8 mouse cellular contexts compared by ENCODE assay signal in the genomic region with DNA sequence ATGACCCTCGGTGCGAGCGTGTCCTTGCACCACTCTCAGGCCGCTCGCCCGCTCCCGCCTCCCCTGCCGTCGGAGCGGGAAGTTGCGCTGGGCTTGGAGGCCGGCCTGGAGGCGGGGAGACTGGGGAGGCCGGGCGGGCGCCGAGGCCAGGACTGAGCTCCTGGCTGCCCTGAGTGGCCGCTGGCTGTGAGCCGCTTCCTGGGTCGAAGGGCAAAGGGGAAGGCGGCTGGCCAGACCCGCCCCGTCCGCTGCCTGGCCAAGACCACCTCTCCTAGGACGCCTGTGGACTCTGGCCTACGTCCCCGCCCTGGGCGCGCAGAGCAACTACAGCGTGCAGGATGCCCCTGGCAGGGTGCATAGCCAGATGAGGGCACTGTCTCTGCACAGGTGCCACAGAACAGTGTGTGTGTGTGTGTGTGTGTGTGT. TPM values are rescaled to one million over a fixed set of nuclear protein-coding genes. Genes with fewer than 3 reads are reported as not detected.
DNase-seq lines count a peak whose midpoint lies in the region; ATAC-seq lines count a peak whose summit lies in the region.

No protein-coding gene starts in this region.

- peak overlapping the region; percentile 43 for H3K4me3 ChIP-seq in erythroblast, embryonic 14.5 days (replicated peaks)
- H3K4me3 ChIP-seq in embryonic facial prominence, embryonic 15.5 days (replicated peaks) = peak overlapping the region; percentile 66
- H3K4me3 ChIP-seq in heart, embryonic 10.5 days = peak overlapping the region; percentile 98
- peak overlapping the region; percentile 88 for H3K4me3 ChIP-seq in kidney, embryonic 15.5 days (replicated peaks)
- H3K4me3 ChIP-seq in limb, embryonic 13.5 days = peak overlapping the region; percentile 85
- H3K4me3 ChIP-seq in midbrain, embryonic 14.5 days (replicated peaks; ENCODE audit: low read depth, low read length) = peak overlapping the region; percentile 58

- WGBS in embryonic facial prominence, embryonic 15.5 days = 2% methylated on average over 30 of the region's 30 CpGs
- WGBS in heart, embryonic 10.5 days = under 1% methylated on average over 28 of the region's 30 CpGs
- 2% methylated on average over 30 of the region's 30 CpGs for WGBS in kidney, embryonic 15.5 days
- under 1% methylated on average over 28 of the region's 30 CpGs for WGBS in limb, embryonic 13.5 days
- WGBS in midbrain, embryonic 14.5 days = 2% methylated on average over 30 of the region's 30 CpGs

- no peaks in the 10 kb centered on the region for H3K4me1 ChIP-seq in erythroblast, embryonic 14.5 days (ENCODE audit: control insufficient read depth)
- peaks cover 68% of the 10 kb centered on the region for H3K4me1 ChIP-seq in embryonic facial prominence, embryonic 15.5 days
- peaks cover 77% of the 10 kb centered on the region for H3K4me1 ChIP-seq in heart, embryonic 10.5 days
- peaks cover 73% of the 10 kb centered on the region for H3K4me1 ChIP-seq in kidney, embryonic 15.5 days
- H3K4me1 ChIP-seq in limb, embryonic 13.5 days = peaks cover 60% of the 10 kb centered on the region
- peaks cover 23% of the 10 kb centered on the region for H3K4me1 ChIP-seq in midbrain, embryonic 14.5 days (ENCODE audit: control insufficient read depth, insufficient read depth, low read length)

- H3K27ac ChIP-seq in embryonic facial prominence, embryonic 15.5 days (replicated peaks) = peak overlapping the region; percentile 73
- H3K27ac ChIP-seq in heart, embryonic 10.5 days = peak overlapping the region; percentile 97
- H3K27ac ChIP-seq in kidney, embryonic 15.5 days = peak overlapping the region; percentile 98
- H3K27ac ChIP-seq in limb, embryonic 13.5 days = peak overlapping the region; percentile 58; the same call in 1 of the 2 replicates
- peak overlapping the region; percentile 73; the same call in 1 of the 2 replicates for H3K27ac ChIP-seq in midbrain, embryonic 14.5 days (replicated peaks; ENCODE audit: low read depth, low read length)

- ATAC-seq in erythroblast, adult 5-6 weeks (replicated peaks; ENCODE audit: low FRiP score, poor library complexity, severe bottlenecking) = no peak
- ATAC-seq in embryonic facial prominence, embryonic 15.5 days (ENCODE audit: insufficient number of reproducible peaks, low FRiP score, low TSS enrichment, low read depth) = peak; percentile 61
- ATAC-seq in kidney, embryonic 15.5 days (replicated peaks; ENCODE audit: low FRiP score) = peak; percentile 83
- ATAC-seq in limb, embryonic 13.5 days (ENCODE audit: low FRiP score, low read depth) = peak; percentile 53
- peak; percentile 46 for ATAC-seq in midbrain, embryonic 14.5 days (ENCODE audit: low FRiP score, low TSS enrichment)

- H3K36me3 ChIP-seq in erythroblast, embryonic 14.5 days (ENCODE audit: control insufficient read depth) = no peaks in the 10 kb centered on the region
- H3K36me3 ChIP-seq in embryonic facial prominence, embryonic 15.5 days = no peaks in the 10 kb centered on the region
- no peaks in the 10 kb centered on the region for H3K36me3 ChIP-seq in heart, embryonic 10.5 days
- H3K36me3 ChIP-seq in kidney, embryonic 15.5 days = no peaks in the 10 kb centered on the region
- H3K36me3 ChIP-seq in limb, embryonic 13.5 days = no peaks in the 10 kb centered on the region
- H3K36me3 ChIP-seq in midbrain, embryonic 14.5 days (ENCODE audit: control insufficient read depth, insufficient read depth, low read length) = no peaks in the 10 kb centered on the region

- peak; percentile 90 for DNase-seq in heart, embryonic 10.5 days (ENCODE audit: low spot score)
- DNase-seq in midbrain, embryonic 14.5 days = peak; percentile 65
- DNase-seq in spleen, postnatal 10 days (ENCODE audit: low spot score in 2 of 2) = peak; percentile 9 to 49

- H3K27me3 ChIP-seq in erythroblast, embryonic 14.5 days (ENCODE audit: control insufficient read depth) = peaks cover 48% of the 10 kb centered on the region
- peaks cover 9% of the 10 kb centered on the region; the same call in 1 of the 2 replicates for H3K27me3 ChIP-seq in embryonic facial prominence, embryonic 15.5 days
- H3K27me3 ChIP-seq in heart, embryonic 10.5 days (ENCODE audit: insufficient read depth, poor library complexity, severe bottlenecking) = peaks cover 7% of the 10 kb centered on the region
- 0 out of 2 replicates have a peak, but pooled peaks cover 6% of the 10 kb centered on the region for H3K27me3 ChIP-seq in kidney, embryonic 15.5 days
- H3K27me3 ChIP-seq in limb, embryonic 13.5 days = no peaks in the 10 kb centered on the region
- H3K27me3 ChIP-seq in midbrain, embryonic 14.5 days (ENCODE audit: control insufficient read depth, insufficient read depth, low read length) = no peaks in the 10 kb centered on the region

- no peaks in the 10 kb centered on the region for H3K9me3 ChIP-seq in erythroblast, embryonic 14.5 days (ENCODE audit: control insufficient read depth, low read length)
- H3K9me3 ChIP-seq in embryonic facial prominence, embryonic 15.5 days (replicated peaks) = no peaks in the 10 kb centered on the region
- H3K9me3 ChIP-seq in heart, embryonic 10.5 days = no peaks in the 10 kb centered on the region
- no peaks in the 10 kb centered on the region for H3K9me3 ChIP-seq in kidney, embryonic 15.5 days (replicated peaks)
- no peaks in the 10 kb centered on the region for H3K9me3 ChIP-seq in limb, embryonic 13.5 days
- H3K9me3 ChIP-seq in midbrain, embryonic 14.5 days (ENCODE audit: control insufficient read depth, low read length) = no peaks in the 10 kb centered on the region

- H3K4me2 ChIP-seq in embryonic facial prominence, embryonic 15.5 days (replicated peaks) = peak overlapping the region; percentile 88
- H3K4me2 ChIP-seq in kidney, embryonic 15.5 days = peak overlapping the region; percentile 81
- H3K4me2 ChIP-seq in limb, embryonic 13.5 days (replicated peaks) = peak overlapping the region; percentile 86
- H3K4me2 ChIP-seq in midbrain, embryonic 14.5 days (ENCODE audit: low read length) = peak overlapping the region; percentile 89

- peak overlapping the region; percentile 49 for H3K9ac ChIP-seq in embryonic facial prominence, embryonic 15.5 days
- peak overlapping the region; percentile 92 for H3K9ac ChIP-seq in kidney, embryonic 15.5 days
- peak overlapping the region; percentile 88 for H3K9ac ChIP-seq in limb, embryonic 13.5 days
- H3K9ac ChIP-seq in midbrain, embryonic 14.5 days (replicated peaks; ENCODE audit: low read length) = peak overlapping the region; percentile 76

RNA-seq across cellular contexts. Expression of a gene that starts 0.4 kb away (rescaled TPM):
- not detected in 2 replicates for polyA plus RNA-seq in erythroblast, embryonic 14.5 days (2012)
- not detected in 2 replicates for total RNA-seq in erythroblast, adult 5-6 weeks (2015; ENCODE audit: low replicate concordance)
- not detected in 2 replicates for total RNA-seq in erythroblast, adult 5-6 weeks (2017; ENCODE audit: low replicate concordance)
- 0.19 and 0.21 TPM in 2 replicates for polyA plus RNA-seq in embryonic facial prominence, embryonic 15.5 days (2015; fragmentation: Nextera tagmentation; extraction: Ambion mirVana)
- 0.28 and 0.60 TPM in 2 replicates for polyA plus RNA-seq in heart, embryonic 10.5 days (2016; fragmentation: Nextera tagmentation; extraction: Ambion mirVana)
- 0.22 and 0.44 TPM in 2 replicates for polyA plus RNA-seq in kidney, embryonic 15.5 days (2015; fragmentation: Nextera tagmentation; extraction: Ambion mirVana)
- 0.20 and 0.26 TPM in 2 replicates for polyA plus RNA-seq in limb, embryonic 13.5 days (2015; fragmentation: Nextera tagmentation; extraction: Ambion mirVana)
- polyA plus RNA-seq in midbrain, embryonic 14.5 days (2014; fragmentation: Nextera tagmentation; extraction: Ambion mirVana) = 0.09 and 0.11 TPM in 2 replicates

RNA-seq across cellular contexts. Expression of a gene that starts 31.5 kb away (rescaled TPM):
- polyA plus RNA-seq in erythroblast, embryonic 14.5 days (2012) = not detected in 2 replicates
- not detected in 2 replicates for total RNA-seq in erythroblast, adult 5-6 weeks (2015; ENCODE audit: low replicate concordance)
- not detected in 2 replicates for total RNA-seq in erythroblast, adult 5-6 weeks (2017; ENCODE audit: low replicate concordance)
- polyA plus RNA-seq in embryonic facial prominence, embryonic 15.5 days (2015; fragmentation: Nextera tagmentation; extraction: Ambion mirVana) = not detected in 2 replicates
- polyA plus RNA-seq in heart, embryonic 10.5 days (2016; fragmentation: Nextera tagmentation; extraction: Ambion mirVana) = not detected in 2 replicates
- polyA plus RNA-seq in kidney, embryonic 15.5 days (2015; fragmentation: Nextera tagmentation; extraction: Ambion mirVana) = not detected in 2 replicates
- polyA plus RNA-seq in limb, embryonic 13.5 days (2015; fragmentation: Nextera tagmentation; extraction: Ambion mirVana) = not detected in 2 replicates
- polyA plus RNA-seq in midbrain, embryonic 14.5 days (2014; fragmentation: Nextera tagmentation; extraction: Ambion mirVana) = not detected in 2 replicates

RNA-seq across cellular contexts. Expression of a gene that starts 36.8 kb away (rescaled TPM):
- polyA plus RNA-seq in erythroblast, embryonic 14.5 days (2012) = not detected in 2 replicates
- total RNA-seq in erythroblast, adult 5-6 weeks (2015; ENCODE audit: low replicate concordance) = not detected in 2 replicates
- not detected in 2 replicates for total RNA-seq in erythroblast, adult 5-6 weeks (2017; ENCODE audit: low replicate concordance)
- not detected in 2 replicates for polyA plus RNA-seq in embryonic facial prominence, embryonic 15.5 days (2015; fragmentation: Nextera tagmentation; extraction: Ambion mirVana)
- polyA plus RNA-seq in heart, embryonic 10.5 days (2016; fragmentation: Nextera tagmentation; extraction: Ambion mirVana) = not detected in 2 replicates
- not detected in 2 replicates for polyA plus RNA-seq in kidney, embryonic 15.5 days (2015; fragmentation: Nextera tagmentation; extraction: Ambion mirVana)
- polyA plus RNA-seq in limb, embryonic 13.5 days (2015; fragmentation: Nextera tagmentation; extraction: Ambion mirVana) = not detected in 2 replicates
- not detected in 2 replicates for polyA plus RNA-seq in midbrain, embryonic 14.5 days (2014; fragmentation: Nextera tagmentation; extraction: Ambion mirVana)

RNA-seq across cellular contexts. Expression of a gene that starts 49.6 kb away (rescaled TPM):
- polyA plus RNA-seq in erythroblast, embryonic 14.5 days (2012) = 0.15 TPM in 1 of 2 replicates, not detected in the other
- 2.3 and 9.4 TPM in 2 replicates for total RNA-seq in erythroblast, adult 5-6 weeks (2015; ENCODE audit: low replicate concordance)
- total RNA-seq in erythroblast, adult 5-6 weeks (2017; ENCODE audit: low replicate concordance) = 2.3 and 3.8 TPM in 2 replicates
- polyA plus RNA-seq in embryonic facial prominence, embryonic 15.5 days (2015; fragmentation: Nextera tagmentation; extraction: Ambion mirVana) = 17.5 and 19.6 TPM in 2 replicates
- polyA plus RNA-seq in heart, embryonic 10.5 days (2016; fragmentation: Nextera tagmentation; extraction: Ambion mirVana) = 2.7 and 5.2 TPM in 2 replicates
- polyA plus RNA-seq in kidney, embryonic 15.5 days (2015; fragmentation: Nextera tagmentation; extraction: Ambion mirVana) = 17.2 and 18.4 TPM in 2 replicates
- 9.6 TPM in 2 replicates for polyA plus RNA-seq in limb, embryonic 13.5 days (2015; fragmentation: Nextera tagmentation; extraction: Ambion mirVana)
- 3.3 and 4.4 TPM in 2 replicates for polyA plus RNA-seq in midbrain, embryonic 14.5 days (2014; fragmentation: Nextera tagmentation; extraction: Ambion mirVana)

Comparison
In these comparisons a context has a peak if more than half of its experiments do, and no peak if none do; other contexts are left out.
1. H3K4me3 ChIP-seq: peak in every context shown above with its lines; median percentile 98 in heart, embryonic 10.5 days; 88 in kidney, embryonic 15.5 days; 85 in limb, embryonic 13.5 days; 66 in embryonic facial prominence, embryonic 15.5 days; 58 in midbrain, embryonic 14.5 days; 43 in erythroblast, embryonic 14.5 days.
2. DNase-seq: peak in every context shown above with its lines; median percentile 90 in heart, embryonic 10.5 days; 65 in midbrain, embryonic 14.5 days; 29 in spleen, postnatal 10 days.